Mouse (Mus musculus): ENCODE measurements around the gene Mob2.

Gene Mob2

DNA sequence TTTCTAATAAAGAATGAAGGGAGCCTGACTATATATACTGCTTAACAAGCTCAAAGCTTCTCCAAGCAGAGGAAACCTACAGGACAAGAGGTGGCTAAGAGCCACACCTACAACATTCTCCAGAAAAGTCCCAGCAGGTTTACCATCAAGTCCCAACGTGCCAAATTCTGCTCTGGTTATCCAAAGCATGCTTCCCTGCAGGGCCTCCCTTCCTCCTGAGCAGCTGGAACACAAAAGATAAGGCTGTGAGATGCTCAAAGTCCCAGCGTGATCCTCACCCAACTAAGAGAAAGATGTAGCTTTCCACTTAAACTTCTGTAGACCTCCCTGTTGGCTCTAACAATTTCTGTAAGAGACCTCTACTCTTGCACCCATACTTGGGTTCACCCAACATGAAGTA is 1.8 kb downstream of the Mob2 start:
- Histone ChIP-seq H3K27me3 (ENCODE audit: control insufficient read depth, insufficient read depth, low read length, poor library complexity, severe bottlenecking) (no peaks in the 10 kb centered on the region), H3K36me3 (ENCODE audit: control insufficient read depth, insufficient read depth, low read length, poor library complexity, severe bottlenecking) (no peaks in the 10 kb centered on the region)
- DNase-seq (ENCODE audit: low read depth, low spot score): no peak

DNA sequence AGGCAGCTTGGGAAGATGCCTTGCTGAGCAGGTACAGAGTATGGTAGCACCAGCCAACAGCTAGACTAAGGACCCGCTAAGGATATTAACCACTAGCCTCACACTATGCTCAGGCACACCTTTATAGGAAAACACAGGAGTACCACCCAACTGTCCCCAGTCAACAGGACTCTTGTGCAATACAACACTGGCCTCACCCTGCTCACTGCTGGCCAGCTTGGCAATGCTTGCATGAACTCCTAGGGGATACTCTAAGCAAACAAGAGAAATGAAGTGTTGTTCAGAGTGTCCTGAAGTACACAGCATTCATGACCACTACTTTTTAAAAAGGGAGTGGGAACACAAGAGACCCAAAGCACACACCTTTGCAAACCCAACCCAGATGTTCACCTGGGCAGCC is 3.7 kb downstream of the Mob2 start:
- DNase-seq (ENCODE audit: low read depth, low spot score): no peak
- no peaks in the 10 kb centered on the region for H3K27me3 ChIP-seq (ENCODE audit: control insufficient read depth, insufficient read depth, low read length, poor library complexity, severe bottlenecking)
- no peaks in the 10 kb centered on the region for H3K36me3 ChIP-seq (ENCODE audit: control insufficient read depth, insufficient read depth, low read length, poor library complexity, severe bottlenecking)

- no peaks in the 10 kb centered on the region for H3K36me3 ChIP-seq (ENCODE audit: control insufficient read depth, insufficient read depth, low read length, poor library complexity, severe bottlenecking)
- H3K27me3 ChIP-seq (ENCODE audit: control insufficient read depth, insufficient read depth, low read length, poor library complexity, severe bottlenecking): no peaks in the 10 kb centered on the region
- DNase-seq (ENCODE audit: low read depth, low spot score): peak; percentile 27
Measured at GRCm38 (mm10) chr7:142056601-142057061, 4.2 kb downstream of the Mob2 start.

DNA sequence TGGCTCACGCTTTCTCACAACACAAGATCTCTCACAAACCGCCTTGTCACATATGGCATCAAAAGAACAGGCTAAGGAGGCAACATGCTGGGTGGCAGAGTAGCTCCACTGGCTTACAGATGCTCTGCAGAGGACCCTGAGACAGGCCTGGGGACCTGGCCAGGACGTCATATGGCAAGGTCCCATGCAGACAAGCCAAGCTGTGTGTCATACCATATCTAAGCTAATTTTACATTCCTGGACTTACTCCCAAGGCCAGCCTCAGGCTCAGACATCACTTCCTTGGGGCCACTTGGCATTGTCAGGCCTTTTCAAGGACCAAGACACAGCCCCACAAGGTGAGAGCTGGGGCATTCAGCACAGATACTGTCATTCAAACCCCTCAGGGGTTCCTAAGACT is 5.4 kb downstream of the Mob2 start:
- no peak for DNase-seq (ENCODE audit: low read depth, low spot score)
- no peaks in the 10 kb centered on the region for H3K36me3 ChIP-seq (ENCODE audit: control insufficient read depth, insufficient read depth, low read length, poor library complexity, severe bottlenecking)

GRCm38 (mm10) chr7:142050536-142050935 is 10.3 kb downstream of the Mob2 start:
- Histone ChIP-seq H3K27me3 (ENCODE audit: control insufficient read depth, insufficient read depth, low read length, poor library complexity, severe bottlenecking) (no peaks in the 10 kb centered on the region), H3K36me3 (ENCODE audit: control insufficient read depth, insufficient read depth, low read length, poor library complexity, severe bottlenecking) (no peaks in the 10 kb centered on the region; the same call in none of the 2 replicates)
- no peak for DNase-seq (ENCODE audit: low read depth, low spot score)

More for the DNA sequence above, 5.4 kb downstream of the Mob2 start:
- no peaks in the 10 kb centered on the region for H3K27me3 ChIP-seq (ENCODE audit: control insufficient read depth, insufficient read depth, low read length, poor library complexity, severe bottlenecking)

- Histone ChIP-seq H3K36me3 (ENCODE audit: control insufficient read depth, insufficient read depth, low read length, poor library complexity, severe bottlenecking) (no peaks in the 10 kb centered on the region; the same call in none of the 2 replicates), H3K27me3 (ENCODE audit: control insufficient read depth, insufficient read depth, low read length, poor library complexity, severe bottlenecking) (no peaks in the 10 kb centered on the region)
- no peak for DNase-seq (ENCODE audit: low read depth, low spot score)
Measured at GRCm38 (mm10) chr7:142045932-142046331, 14.9 kb downstream of the Mob2 start.

GRCm38 (mm10) chr7:142045344-142045743 is 15.5 kb downstream of the Mob2 start:
- no peak for DNase-seq (ENCODE audit: low read depth, low spot score)
- H3K27me3 ChIP-seq (ENCODE audit: control insufficient read depth, insufficient read depth, low read length, poor library complexity, severe bottlenecking): no peaks in the 10 kb centered on the region
- H3K36me3 ChIP-seq (ENCODE audit: control insufficient read depth, insufficient read depth, low read length, poor library complexity, severe bottlenecking): no peaks in the 10 kb centered on the region; the same call in none of the 2 replicates

GRCm38 (mm10) chr7:142040756-142041155 is 20.1 kb downstream of the Mob2 start:
- Histone ChIP-seq H3K27me3 (ENCODE audit: control insufficient read depth, insufficient read depth, low read length, poor library complexity, severe bottlenecking) (no peaks in the 10 kb centered on the region), H3K36me3 (ENCODE audit: control insufficient read depth, insufficient read depth, low read length, poor library complexity, severe bottlenecking) (no peaks in the 10 kb centered on the region)
- no peak for DNase-seq (ENCODE audit: low read depth, low spot score)

DNA sequence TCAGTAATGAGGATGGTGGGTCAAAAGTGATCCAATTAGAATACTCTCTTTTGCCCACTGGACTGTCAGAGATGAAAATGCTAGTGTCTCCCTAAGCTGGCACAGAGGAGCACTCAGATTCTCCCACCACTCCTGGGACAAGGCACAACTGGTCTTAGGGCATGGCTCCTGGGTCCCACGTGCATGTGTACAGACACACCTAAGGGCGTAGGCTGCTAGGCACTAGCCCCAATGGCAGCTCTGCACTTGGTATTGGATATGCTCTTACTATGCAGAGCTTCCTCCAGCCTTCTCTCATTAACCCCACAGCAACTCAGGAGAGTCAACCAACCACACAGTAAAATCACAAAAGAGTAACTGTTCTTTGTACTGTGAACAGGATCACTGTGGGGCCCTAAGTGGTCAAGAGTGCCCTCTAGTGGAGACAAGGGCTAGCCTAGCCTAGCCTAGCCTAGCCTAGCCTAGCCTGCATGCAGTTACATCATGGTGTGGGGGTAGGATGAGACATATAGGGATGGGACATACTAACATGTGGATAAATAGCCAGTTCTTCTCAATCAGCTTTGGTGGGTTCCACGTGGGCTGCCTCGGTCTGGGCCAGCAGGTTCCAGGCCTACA is 23.2 kb downstream of the Mob2 start:
- Histone ChIP-seq H3K27me3 (ENCODE audit: control insufficient read depth, insufficient read depth, low read length, poor library complexity, severe bottlenecking) (no peaks in the 10 kb centered on the region), H3K36me3 (ENCODE audit: control insufficient read depth, insufficient read depth, low read length, poor library complexity, severe bottlenecking) (no peaks in the 10 kb centered on the region)
- DNase-seq (ENCODE audit: low read depth, low spot score): peak; percentile 71

GRCm38 (mm10) chr7:142035048-142035811 is 25.6 kb downstream of the Mob2 start:
- no peak for DNase-seq (ENCODE audit: low read depth, low spot score)
- Histone ChIP-seq H3K27me3 (ENCODE audit: control insufficient read depth, insufficient read depth, low read length, poor library complexity, severe bottlenecking) (no peaks in the 10 kb centered on the region), H3K36me3 (ENCODE audit: control insufficient read depth, insufficient read depth, low read length, poor library complexity, severe bottlenecking) (no peaks in the 10 kb centered on the region)

GRCm38 (mm10) chr7:142034198-142034597 is 26.7 kb downstream of the Mob2 start:
- H3K36me3 ChIP-seq (ENCODE audit: control insufficient read depth, insufficient read depth, low read length, poor library complexity, severe bottlenecking): no peaks in the 10 kb centered on the region
- H3K27me3 ChIP-seq (ENCODE audit: control insufficient read depth, insufficient read depth, low read length, poor library complexity, severe bottlenecking): no peaks in the 10 kb centered on the region
- no peak for DNase-seq (ENCODE audit: low read depth, low spot score)

DNA sequence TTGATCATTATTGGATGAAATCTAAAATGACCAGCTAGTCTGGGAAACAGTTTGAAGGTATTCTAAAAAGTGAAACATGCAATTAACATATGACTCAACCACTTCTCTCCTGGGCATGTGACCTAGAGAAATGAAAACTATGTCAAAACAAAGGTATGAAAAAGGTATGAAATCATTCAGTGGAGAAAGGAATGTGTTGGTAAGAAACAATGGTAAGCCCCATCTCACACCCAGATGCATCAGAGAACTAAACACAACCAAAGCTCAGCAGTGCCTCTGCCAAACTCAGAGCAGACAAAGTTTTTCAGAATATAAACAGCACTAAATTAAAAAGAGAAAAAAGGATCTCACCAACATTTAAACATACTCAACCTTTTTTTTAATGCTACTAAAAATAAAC is 30.8 kb downstream of the Mob2 start:
- no peaks in the 10 kb centered on the region for H3K27me3 ChIP-seq (ENCODE audit: control insufficient read depth, insufficient read depth, low read length, poor library complexity, severe bottlenecking)
- DNase-seq (ENCODE audit: low read depth, low spot score): no peak
- H3K36me3 ChIP-seq (ENCODE audit: control insufficient read depth, insufficient read depth, low read length, poor library complexity, severe bottlenecking): no peaks in the 10 kb centered on the region

DNA sequence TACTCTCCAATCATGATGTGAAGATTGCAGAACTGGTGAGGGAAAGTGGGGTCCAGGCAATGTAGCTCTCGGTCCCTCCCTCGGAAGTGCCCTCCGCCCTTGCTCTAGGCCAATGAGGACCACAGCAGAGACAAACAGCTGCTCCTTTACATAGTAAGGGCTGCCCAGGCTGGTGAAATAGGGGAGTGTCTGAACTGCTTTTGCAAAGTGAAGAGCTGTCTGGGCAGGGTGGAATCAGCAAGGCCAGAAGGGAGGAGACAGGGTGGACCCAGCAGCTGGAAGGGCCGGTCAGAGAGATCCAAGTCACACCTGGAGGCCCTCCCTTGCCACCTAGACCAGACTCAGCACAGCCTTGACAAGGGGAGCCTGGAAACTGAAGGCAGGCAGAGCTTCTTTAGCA is 34.9 kb downstream of the Mob2 start:
- DNase-seq (ENCODE audit: low read depth, low spot score): no peak
- H3K27me3 ChIP-seq (ENCODE audit: control insufficient read depth, insufficient read depth, low read length, poor library complexity, severe bottlenecking): no peaks in the 10 kb centered on the region
- H3K36me3 ChIP-seq (ENCODE audit: control insufficient read depth, insufficient read depth, low read length, poor library complexity, severe bottlenecking): no peaks in the 10 kb centered on the region; the same call in none of the 2 replicates

DNA sequence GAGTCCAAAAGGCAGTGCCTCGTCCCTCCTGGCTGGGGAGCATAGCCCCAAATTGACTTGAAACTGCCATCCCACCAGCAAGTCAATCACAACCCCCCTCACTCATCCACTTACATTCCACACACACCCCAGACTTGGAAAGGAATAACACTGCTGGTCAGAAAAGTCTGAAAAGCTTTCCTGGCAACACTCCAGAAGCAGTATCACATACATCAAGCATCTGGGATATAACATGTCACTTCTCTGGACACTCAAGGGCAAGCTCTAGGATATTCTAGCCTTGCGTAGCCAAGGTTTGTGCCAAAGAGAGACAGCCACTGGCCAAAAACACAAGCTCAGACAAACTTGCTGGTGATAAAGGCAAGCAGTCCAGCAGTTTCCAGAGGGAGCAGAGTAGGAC is 35.7 kb downstream of the Mob2 start:
- H3K36me3 ChIP-seq (ENCODE audit: control insufficient read depth, insufficient read depth, low read length, poor library complexity, severe bottlenecking): no peaks in the 10 kb centered on the region; the same call in none of the 2 replicates
- H3K27me3 ChIP-seq (ENCODE audit: control insufficient read depth, insufficient read depth, low read length, poor library complexity, severe bottlenecking): no peaks in the 10 kb centered on the region
- no peak for DNase-seq (ENCODE audit: low read depth, low spot score)

DNA sequence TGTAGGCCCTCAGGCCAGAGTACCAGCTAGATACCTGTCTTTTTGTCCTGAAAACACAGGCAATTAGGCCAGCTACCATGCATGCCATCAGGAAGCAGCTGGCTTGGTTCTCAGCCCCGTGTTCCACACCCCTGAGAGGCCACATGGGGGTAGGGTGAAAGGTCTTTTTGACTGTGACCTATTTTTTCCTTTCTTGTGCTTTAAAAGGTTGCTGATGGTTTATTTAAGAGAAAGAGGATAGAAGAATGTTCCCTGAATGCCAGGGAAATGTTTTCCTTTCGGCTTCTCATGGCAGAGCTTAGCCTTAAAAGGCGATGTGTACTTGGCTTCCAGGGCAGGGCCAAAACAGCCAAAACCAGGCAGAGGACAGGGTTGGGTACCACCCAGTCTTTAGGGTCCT is 40.0 kb downstream of the Mob2 start:
- no peak for DNase-seq (ENCODE audit: low read depth, low spot score)
- Histone ChIP-seq H3K27me3 (ENCODE audit: control insufficient read depth, insufficient read depth, low read length, poor library complexity, severe bottlenecking) (no peaks in the 10 kb centered on the region), H3K36me3 (ENCODE audit: control insufficient read depth, insufficient read depth, low read length, poor library complexity, severe bottlenecking) (no peaks in the 10 kb centered on the region; the same call in none of the 2 replicates)
